Mouse (Mus musculus): Measurements from ENCODE around the gene BC049730. TPM values are rescaled to one million over a fixed set of nuclear protein-coding genes. Genes with fewer than 3 reads are reported as not detected.

The BC049730 gene
- total RNA-seq, 2 experiments from 2014 or later: not detected

DNA sequence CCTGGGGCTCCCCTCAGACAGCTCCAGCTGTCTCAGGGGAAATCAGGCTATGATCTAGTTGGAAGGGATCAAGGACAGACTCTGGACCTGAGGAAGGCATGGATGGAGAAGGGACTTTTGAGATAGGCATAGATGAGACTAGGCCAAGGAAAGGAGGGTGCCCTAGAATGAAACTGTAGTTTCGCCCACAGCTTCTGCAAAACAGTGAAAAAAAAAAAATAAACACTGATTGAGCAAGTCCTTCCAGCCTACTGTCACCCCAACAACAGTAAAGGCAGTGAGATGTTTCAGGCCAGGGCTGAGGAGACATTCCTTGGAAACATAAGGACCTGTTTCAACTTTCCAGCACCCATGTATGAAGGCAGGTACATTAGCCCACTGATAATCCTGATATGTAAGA is 49.5 kb downstream of the BC049730 start:
- no peak for DNase-seq
- intact Hi-C loops (cut with DNase I; ENCODE audit: low total_unique reads): no loop called here

GRCm38 (mm10) chr7:24760211-24760610 is 51.2 kb downstream of the BC049730 start, which contains the start of gene Cd177:
Gene Cd177 (minus strand): TSS chr7:24760311.
- intact Hi-C loops (cut with DNase I; ENCODE audit: low total_unique reads): no loop called here
- no peak for DNase-seq

GRCm38 (mm10) chr7:24761161-24761560 is 52.1 kb downstream of the BC049730 start:
- intact Hi-C loops (cut with DNase I; ENCODE audit: low total_unique reads): no loop called here
- DNase-seq: no peak

DNA sequence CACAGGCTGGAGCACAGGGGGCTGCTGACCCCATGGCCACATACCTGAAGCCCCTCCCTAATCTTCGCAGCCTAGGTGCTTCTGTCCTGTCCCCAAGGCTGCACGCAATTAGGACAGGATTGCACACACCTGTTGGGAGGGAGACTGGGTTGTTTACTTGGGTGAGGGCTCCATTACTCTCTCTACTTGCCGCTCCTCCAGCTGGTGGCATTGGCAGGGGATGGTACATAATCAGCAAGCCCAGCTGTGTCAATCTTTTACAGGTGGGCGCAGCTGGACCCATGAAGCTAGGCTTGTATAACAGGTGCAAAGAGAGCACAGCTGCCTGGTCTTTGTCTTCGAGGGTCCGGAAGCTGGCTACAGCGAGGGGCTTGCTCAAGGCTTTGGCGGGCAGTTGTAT is 53.5 kb downstream of the BC049730 start:
- no peak for DNase-seq
- intact Hi-C loops (cut with DNase I; ENCODE audit: low total_unique reads): no loop called here

Other genes starting within 250 kb of the BC049730 start
- gene Plaur, start 246.8 kb upstream of the BC049730 start, total RNA-seq (2021): 1 to 10 TPM in 1 of 2 experiments, under 1 TPM in 1; 0.84 to 1.2 TPM
- 10 to 100 TPM in 1 of 2 experiments, 1 to 10 TPM in 1; 5.3 to 17.7 TPM for gene Cadm4, start 227.2 kb upstream of the BC049730 start, total RNA-seq (2021)
- gene Zfp428, start 202.2 kb upstream of the BC049730 start, total RNA-seq (2021): 1 to 10 TPM; 6.4 to 8.3 TPM
- not detected for gene AC161166.1, start 196.8 kb upstream of the BC049730 start, total RNA-seq (2021)
- 10 to 100 TPM; 10.5 to 12.8 TPM for gene Irgq, start 178.6 kb upstream of the BC049730 start, total RNA-seq (2021)
- not detected for gene Pinlyp, start 163.1 kb upstream of the BC049730 start, total RNA-seq (2021)
- gene Xrcc1, start 163.0 kb upstream of the BC049730 start, total RNA-seq (2021): 10 to 100 TPM; 16.5 to 18.5 TPM
- 10 to 100 TPM; 12.0 to 15.3 TPM for gene Ethe1, start 121.7 kb upstream of the BC049730 start, total RNA-seq (2021)
- under 1 TPM; 0.38 to 0.45 TPM for gene Zfp575, start 121.6 kb upstream of the BC049730 start, total RNA-seq (2021)
- under 1 TPM; 0.59 to 0.66 TPM for gene Phldb3, start 98.5 kb upstream of the BC049730 start, total RNA-seq (2021)
- gene Lypd3, start 72.7 kb upstream of the BC049730 start, total RNA-seq (2021): not detected
- not detected for gene Tex101, start 32.6 kb upstream of the BC049730 start, total RNA-seq (2021)
- not detected for gene Gm4763, start 17.7 kb downstream of the BC049730 start, total RNA-seq (2021)
- gene Cd177, start 51.1 kb downstream of the BC049730 start, total RNA-seq (2021): not detected
- not detected for gene Ceacam10, start 68.0 kb downstream of the BC049730 start, total RNA-seq (2021)
- 1 to 10 TPM in 1 of 2 experiments, not detected in 1; 1.0 TPM for gene Gm9844, start 153.0 kb downstream of the BC049730 start, total RNA-seq (2021)
- not detected for gene Lypd4, start 160.7 kb downstream of the BC049730 start, total RNA-seq (2021)
- gene Dmrtc2, start 160.8 kb downstream of the BC049730 start, total RNA-seq (2021): not detected
- gene Rps19, start 175.1 kb downstream of the BC049730 start, total RNA-seq (2021): 100 to 1,000 TPM; 481 to 524 TPM
- gene Cd79a, start 188.1 kb downstream of the BC049730 start, total RNA-seq (2021): under 1 TPM; 0.16 to 0.23 TPM
- 10 to 100 TPM; 32.5 to 38.0 TPM for gene Arhgef1, start 193.7 kb downstream of the BC049730 start, total RNA-seq (2021)
- not detected for gene Gm4881, start 235.3 kb downstream of the BC049730 start, total RNA-seq (2021)